Mouse (Mus musculus) spleen, adult 18-20 months (tissue): ENCODE measurements at regions not wholly inside any gene's neighbourhood (a gene's known extent, or its start where the extent isn't known, plus 50 kb on each side); places are given as distances from the start of the nearest gene placed in this dataset.

Experiments
- DNase-seq, 2 experiments: peaks; one replicate each; pipeline ENCODE4 v3.0.0; 2022; ENCODE audit warnings: mixed read lengths in 2 of 2

- no peak for DNase-seq
Observed at GRCm38 (mm10) chr11:112480360-112480759, 301.7 kb upstream of the Sox9 start.

- DNase-seq = no peak
Observed at GRCm38 (mm10) chr11:112501781-112502180, 280.2 kb upstream of the Sox9 start.

- DNase-seq = no peak
Observed at GRCm38 (mm10) chr11:112519076-112519475, 262.9 kb upstream of the Sox9 start.

GRCm38 (mm10) chr11:112524983-112525382 is 257.0 kb upstream of the Sox9 start:
- DNase-seq = no peak

- DNase-seq = no peak
Observed at GRCm38 (mm10) chr11:112542573-112542972, 239.5 kb upstream of the Sox9 start.

GRCm38 (mm10) chr11:112543473-112543872 is 238.6 kb upstream of the Sox9 start:
- no peak for DNase-seq

DNA sequence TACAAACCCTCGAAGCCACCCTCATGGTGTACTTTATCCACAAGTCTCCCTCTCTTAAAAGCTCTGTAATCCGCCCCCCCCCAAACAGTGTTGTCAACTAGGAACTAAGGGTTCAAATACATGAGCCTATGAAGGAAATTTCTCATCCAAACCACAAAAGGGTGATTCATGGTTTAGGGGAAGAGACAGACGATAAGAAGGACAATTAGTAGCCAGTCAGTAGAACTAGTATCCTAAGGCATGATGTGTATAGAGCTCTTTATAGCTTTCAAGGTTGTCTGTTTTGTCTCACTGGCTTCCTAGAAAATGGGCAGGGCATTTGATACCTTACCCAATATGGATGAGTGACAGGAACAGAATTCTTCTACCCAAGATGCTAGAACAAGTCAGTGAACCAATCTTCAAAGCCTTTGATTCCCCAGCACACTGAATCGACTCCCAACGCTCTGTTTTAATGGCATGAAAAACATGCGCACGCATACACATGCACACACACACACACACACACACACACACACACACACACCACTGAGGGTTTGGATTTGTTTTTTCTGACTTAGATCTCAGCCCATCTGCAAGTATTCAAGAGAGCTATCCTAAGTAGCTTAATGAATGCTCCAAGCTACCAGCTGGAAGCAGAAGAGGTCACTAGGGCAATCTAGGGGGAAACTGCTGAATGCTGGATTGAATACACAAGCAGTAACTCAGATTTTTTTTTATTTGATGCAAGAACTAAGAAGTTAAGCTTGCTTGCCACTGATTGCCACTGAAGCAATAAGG is 236.6 kb upstream of the Sox9 start:
- DNase-seq = no peak

GRCm38 (mm10) chr11:112546162-112546561 is 235.9 kb upstream of the Sox9 start:
- DNase-seq = no peak

GRCm38 (mm10) chr11:112552838-112553237 is 229.2 kb upstream of the Sox9 start:
- DNase-seq = no peak

DNA sequence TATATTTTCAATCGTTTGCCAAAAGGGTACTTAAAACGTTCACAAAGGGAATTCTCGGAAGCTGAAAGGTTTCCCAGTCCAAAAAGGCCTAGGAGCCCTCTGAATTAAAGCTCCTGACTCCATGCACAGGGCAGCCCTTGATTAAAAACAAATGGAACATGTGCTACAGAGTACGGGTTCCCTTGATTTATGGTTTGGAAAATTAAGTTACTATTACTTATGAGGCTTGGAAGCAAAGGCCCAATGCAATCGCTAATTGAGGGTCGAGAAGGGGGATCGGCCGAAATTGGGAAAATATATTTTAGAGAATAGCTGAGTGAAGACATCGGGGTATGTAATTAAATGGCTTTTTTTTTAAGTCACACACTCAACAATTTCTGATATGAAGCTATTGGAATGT is 219.0 kb upstream of the Sox9 start:
- DNase-seq = no peak

- no peak for DNase-seq
Observed at GRCm38 (mm10) chr11:112564706-112565215, 217.3 kb upstream of the Sox9 start.

GRCm38 (mm10) chr11:112566071-112566470 is 216.0 kb upstream of the Sox9 start:
- no peak for DNase-seq

GRCm38 (mm10) chr11:112587386-112587785 is 194.6 kb upstream of the Sox9 start:
- no peak for DNase-seq

- DNase-seq = no peak
Observed at GRCm38 (mm10) chr11:112588088-112588487, 193.9 kb upstream of the Sox9 start.

GRCm38 (mm10) chr11:112590214-112590613 is 191.8 kb upstream of the Sox9 start:
- no peak for DNase-seq

DNA sequence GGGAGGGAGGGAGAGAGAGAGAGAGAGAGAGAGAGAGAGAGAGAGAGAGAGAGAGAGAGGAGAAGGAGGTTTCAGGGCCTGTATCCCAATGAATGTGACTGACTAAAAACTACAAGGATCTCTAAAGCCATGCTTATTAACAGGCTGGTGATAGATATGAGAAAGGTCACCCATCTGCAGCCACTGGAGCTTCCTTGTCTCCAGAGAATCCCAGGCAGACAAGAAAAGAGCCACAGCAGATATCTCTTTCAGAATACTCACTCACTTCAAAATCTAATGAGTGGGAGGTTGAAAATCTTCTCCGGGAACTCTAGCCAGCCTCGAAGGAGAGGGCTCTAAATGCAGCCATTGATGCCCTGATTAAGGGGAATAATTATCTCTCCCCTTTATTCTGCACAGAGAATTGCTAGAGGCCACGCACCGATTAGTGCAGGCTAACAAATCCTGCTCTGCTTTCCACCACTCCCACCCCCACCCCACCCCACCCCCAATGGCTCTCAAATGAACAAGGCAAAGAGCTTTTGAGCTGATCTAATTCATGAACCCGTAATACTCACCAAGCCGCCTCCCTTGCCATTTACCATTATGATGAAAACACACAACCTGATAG is 189.5 kb upstream of the Sox9 start:
- no peak for DNase-seq

- no peak for DNase-seq
Observed at GRCm38 (mm10) chr11:112593821-112594220, 188.2 kb upstream of the Sox9 start.

- DNase-seq = no peak
Observed at GRCm38 (mm10) chr11:112607359-112607758, 174.7 kb upstream of the Sox9 start.

GRCm38 (mm10) chr11:112609277-112609676 is 172.7 kb upstream of the Sox9 start:
- no peak for DNase-seq

DNA sequence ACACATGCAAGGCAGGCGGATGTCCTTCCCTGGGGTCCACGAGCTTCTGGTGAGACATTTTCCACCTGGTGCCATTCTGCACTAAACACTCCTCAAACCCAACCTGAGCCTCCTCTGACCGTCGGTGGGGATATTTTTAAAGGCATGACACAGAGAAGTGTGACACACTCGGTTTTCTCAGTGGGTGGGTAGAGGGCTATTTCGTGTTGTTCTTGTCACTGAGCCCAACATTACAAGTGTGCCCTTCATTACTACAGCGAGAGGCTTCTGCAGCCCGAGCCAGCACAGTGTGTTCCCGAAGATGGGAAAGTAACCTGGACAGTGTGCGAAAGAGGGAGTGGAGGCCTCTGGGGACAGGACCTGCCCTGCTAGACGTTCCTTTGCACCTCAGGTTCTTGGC is 171.0 kb upstream of the Sox9 start:
- DNase-seq = no peak

DNA sequence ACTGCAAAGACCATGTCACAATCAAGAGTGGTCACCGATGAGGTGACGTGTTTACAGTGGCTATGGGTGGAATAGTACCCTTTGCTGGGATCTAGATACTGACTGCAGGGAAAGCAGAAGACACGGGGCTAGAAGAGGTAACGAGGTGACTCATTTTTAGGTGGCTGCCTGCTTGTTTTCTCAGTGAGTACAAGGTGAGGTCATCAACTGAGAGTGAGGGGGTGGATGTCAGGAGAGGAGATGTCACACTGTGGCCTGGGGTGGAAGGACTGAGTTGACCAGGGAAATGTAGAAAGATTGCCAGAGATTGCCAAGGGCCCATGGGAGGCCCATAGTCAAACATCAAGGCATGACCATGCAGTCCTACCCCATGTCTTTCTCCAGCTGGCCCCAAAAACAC is 166.4 kb upstream of the Sox9 start:
- no peak for DNase-seq

DNA sequence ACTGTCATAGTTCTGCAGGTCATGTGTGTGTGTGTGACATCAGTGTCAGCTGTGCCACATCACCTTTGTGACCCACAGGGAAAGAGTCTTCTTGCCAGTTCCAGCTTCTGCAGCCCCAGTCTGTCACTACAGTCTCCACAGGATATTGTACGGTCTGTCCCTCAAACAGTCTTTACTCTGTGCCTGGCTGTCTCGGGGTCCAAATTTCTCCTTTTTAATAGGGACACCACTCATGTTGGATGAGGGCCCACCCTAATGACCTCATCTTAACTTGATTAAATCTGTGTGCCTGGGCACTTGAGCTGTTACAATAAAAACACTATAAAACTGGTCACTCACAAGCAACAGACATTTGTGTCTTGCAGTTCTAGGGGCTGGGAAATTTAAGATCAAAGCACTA is 165.1 kb upstream of the Sox9 start:
- DNase-seq = no peak

GRCm38 (mm10) chr11:112620916-112621315 is 161.1 kb upstream of the Sox9 start:
- no peak for DNase-seq

DNA sequence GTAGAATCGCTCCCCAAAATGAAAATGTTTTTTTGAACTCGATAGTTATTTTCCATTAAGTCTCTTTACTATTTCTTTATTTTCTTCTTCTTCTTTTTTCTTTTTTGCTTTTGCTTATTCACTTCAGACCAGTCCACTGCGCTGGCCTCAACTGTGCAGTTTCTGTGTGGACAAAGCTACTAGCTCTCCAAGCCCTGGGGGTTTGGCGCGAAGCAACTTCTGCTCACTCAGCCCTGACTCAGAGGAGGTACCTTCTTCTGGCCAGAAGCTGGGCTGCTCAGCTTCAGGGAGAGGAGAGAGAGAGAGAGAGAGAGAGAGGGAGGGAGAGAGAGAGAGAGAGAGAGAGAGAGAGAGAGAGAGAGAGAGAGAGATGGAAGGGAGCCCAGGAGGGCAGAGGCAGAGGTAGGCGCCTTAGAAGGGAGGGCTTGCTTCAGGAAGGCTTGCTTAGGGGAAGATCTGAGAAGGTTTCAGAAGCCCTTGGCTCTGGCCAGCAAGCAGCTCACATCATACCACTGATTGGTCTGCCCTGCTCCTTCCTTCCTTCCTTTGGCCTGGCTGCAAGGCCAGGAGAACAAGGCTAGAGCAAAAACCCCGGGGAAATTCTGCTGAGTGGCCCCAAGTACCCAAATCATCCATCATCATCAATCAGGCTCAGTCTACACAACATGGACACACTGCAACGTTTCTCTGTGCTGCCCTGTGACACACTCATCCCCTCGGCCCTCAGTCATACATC is 160.5 kb upstream of the Sox9 start:
- no peak for DNase-seq
